Mouse (Mus musculus): ENCODE data around the gene Arhgef15. TPM values are rescaled to one million over a fixed set of nuclear protein-coding genes. Genes with fewer than 3 reads are reported as not detected.
A peak's percentile ranks its signal among the peaks of the same experiment; 100 is the strongest.
"Not testable (repeated sequence)": the region's sequence is repeated elsewhere in the genome, so short reads cannot be mapped to it uniquely, and the experiment has no call there.

Arhgef15 gene
- polyA plus RNA-seq, 1 experiment from 2014 or later, result 8.9 TPM

GRCm38 (mm10) chr11:68939451-68940304 is 17.6 kb downstream of the Arhgef15 start:
- no peaks in the 10 kb centered on the region for H3K36me3 ChIP-seq (replicated peaks)
- peak overlapping the region; percentile 85 for H3K27ac ChIP-seq (replicated peaks)
- H3K4me1 ChIP-seq, result peaks cover 11% of the 10 kb centered on the region
- 5% methylated on average over 16 of the region's 16 CpGs for WGBS
- H3K27me3 ChIP-seq (replicated peaks; ENCODE audit: low read depth, poor library complexity, severe bottlenecking), result no peaks in the 10 kb centered on the region
- peak; percentile 90 for DNase-seq (ENCODE audit: low spot score)
- no peaks in the 10 kb centered on the region for H3K9me3 ChIP-seq
- peak overlapping the region; percentile 62 for H3K4me3 ChIP-seq

- not testable (repeated sequence) for H3K4me3 ChIP-seq; H3K36me3 ChIP-seq (replicated peaks); H3K27ac ChIP-seq (replicated peaks); H3K27me3 ChIP-seq (replicated peaks; ENCODE audit: low read depth, poor library complexity, severe bottlenecking); H3K9me3 ChIP-seq; DNase-seq (ENCODE audit: low spot score)
- WGBS, result 92% methylated on average over 4 of the region's 4 CpGs
- H3K4me1 ChIP-seq, result peaks cover 11% of the 10 kb centered on the region
Measured at GRCm38 (mm10) chr11:68936951-68937350, 20.3 kb downstream of the Arhgef15 start.

GRCm38 (mm10) chr11:68933885-68934507 is 23.3 kb downstream of the Arhgef15 start:
- Histone ChIP-seq H3K4me1 (no peaks in the 10 kb centered on the region; the same call in 1 of the 2 replicates), H3K27me3 (replicated peaks; ENCODE audit: low read depth, poor library complexity, severe bottlenecking) (no peaks in the 10 kb centered on the region), H3K36me3 (replicated peaks) (no peaks in the 10 kb centered on the region), H3K27ac (replicated peaks) (no peak overlapping the region), H3K9me3 (no peaks in the 10 kb centered on the region), H3K4me3 (no peak overlapping the region)
- no peak for DNase-seq (ENCODE audit: low spot score)
- 67% methylated on average over 5 of the region's 5 CpGs for WGBS

- 85% methylated on average over 6 of the region's 6 CpGs for WGBS
- DNase-seq (ENCODE audit: low spot score), result no peak
- Histone ChIP-seq H3K36me3 (replicated peaks) (no peaks in the 10 kb centered on the region), H3K4me1 (no peaks in the 10 kb centered on the region; the same call in 1 of the 2 replicates), H3K27me3 (replicated peaks; ENCODE audit: low read depth, poor library complexity, severe bottlenecking) (no peaks in the 10 kb centered on the region), H3K9me3 (no peaks in the 10 kb centered on the region), H3K4me3 (no peak overlapping the region), H3K27ac (replicated peaks) (no peak overlapping the region)
Measured at GRCm38 (mm10) chr11:68929947-68930346, 27.3 kb downstream of the Arhgef15 start.

GRCm38 (mm10) chr11:68926981-68927380 is 30.3 kb downstream of the Arhgef15 start, which contains the start of gene Odf4:
Gene Odf4 (minus strand): TSS chr11:68927081.
- Histone ChIP-seq H3K36me3 (replicated peaks) (no peaks in the 10 kb centered on the region), H3K27ac (replicated peaks) (no peak within 1 kb of the TSS), H3K9me3 (no peaks in the 10 kb centered on the region), H3K4me3 (no peak within 1 kb of the TSS), H3K27me3 (replicated peaks; ENCODE audit: low read depth, poor library complexity, severe bottlenecking) (no peaks in the 10 kb centered on the region), H3K4me1 (peaks cover 8% of the 10 kb centered on the region)
- DNase-seq (ENCODE audit: low spot score), result no peak
- 80% methylated on average over 3 of the region's 3 CpGs for WGBS

GRCm38 (mm10) chr11:68924749-68925148 is 32.5 kb downstream of the Arhgef15 start:
- WGBS, result 83% methylated on average over 2 of the region's 2 CpGs
- DNase-seq (ENCODE audit: low spot score), result no peak
- H3K27ac ChIP-seq (replicated peaks), result no peak overlapping the region
- no peaks in the 10 kb centered on the region for H3K27me3 ChIP-seq (replicated peaks; ENCODE audit: low read depth, poor library complexity, severe bottlenecking)
- no peak overlapping the region for H3K4me3 ChIP-seq
- H3K36me3 ChIP-seq (replicated peaks), result no peaks in the 10 kb centered on the region
- no peaks in the 10 kb centered on the region for H3K9me3 ChIP-seq
- H3K4me1 ChIP-seq, result peaks cover 12% of the 10 kb centered on the region

- no peaks in the 10 kb centered on the region for H3K9me3 ChIP-seq
- H3K27ac ChIP-seq (replicated peaks), result no peak overlapping the region
- H3K4me1 ChIP-seq, result peaks cover 12% of the 10 kb centered on the region
- H3K27me3 ChIP-seq (replicated peaks; ENCODE audit: low read depth, poor library complexity, severe bottlenecking), result no peaks in the 10 kb centered on the region
- WGBS, result 49% methylated on average over 3 of the region's 3 CpGs
- H3K4me3 ChIP-seq, result no peak overlapping the region
- H3K36me3 ChIP-seq (replicated peaks), result no peaks in the 10 kb centered on the region
- no peak for DNase-seq (ENCODE audit: low spot score)
Measured at GRCm38 (mm10) chr11:68923191-68923590, 34.1 kb downstream of the Arhgef15 start.

GRCm38 (mm10) chr11:68914566-68914965 is 42.7 kb downstream of the Arhgef15 start:
- H3K27ac ChIP-seq (replicated peaks), result no peak overlapping the region
- H3K4me1 ChIP-seq, result peaks cover 13% of the 10 kb centered on the region
- WGBS, result 92% methylated on average over 4 of the region's 4 CpGs
- no peak for DNase-seq (ENCODE audit: low spot score)
- H3K27me3 ChIP-seq (replicated peaks; ENCODE audit: low read depth, poor library complexity, severe bottlenecking), result no peaks in the 10 kb centered on the region
- no peaks in the 10 kb centered on the region for H3K9me3 ChIP-seq
- no peak overlapping the region for H3K4me3 ChIP-seq
- no peaks in the 10 kb centered on the region for H3K36me3 ChIP-seq (replicated peaks)

- Histone ChIP-seq H3K36me3 (replicated peaks) (peaks cover 12% of the 10 kb centered on the region), H3K9me3 (no peaks in the 10 kb centered on the region), H3K4me3 (no peak overlapping the region), H3K4me1 (peaks cover 18% of the 10 kb centered on the region), H3K27ac (replicated peaks) (peak overlapping the region; percentile 48; the same call in 1 of the 2 replicates), H3K27me3 (replicated peaks; ENCODE audit: low read depth, poor library complexity, severe bottlenecking) (no peaks in the 10 kb centered on the region)
- peak; percentile 27 for DNase-seq (ENCODE audit: low spot score)
- 60% methylated on average over 14 of the region's 14 CpGs for WGBS
Measured at GRCm38 (mm10) chr11:68911531-68912177, 45.6 kb downstream of the Arhgef15 start.

- H3K27me3 ChIP-seq (replicated peaks; ENCODE audit: low read depth, poor library complexity, severe bottlenecking), result no peaks in the 10 kb centered on the region
- H3K36me3 ChIP-seq (replicated peaks), result peaks cover 39% of the 10 kb centered on the region
- peak overlapping the region; percentile 19 for H3K27ac ChIP-seq (replicated peaks)
- H3K4me3 ChIP-seq, result no peak overlapping the region
- no peak for DNase-seq (ENCODE audit: low spot score)
- H3K9me3 ChIP-seq, result no peaks in the 10 kb centered on the region
- WGBS, result 48% methylated on average over 7 of the region's 7 CpGs
- H3K4me1 ChIP-seq, result peaks cover 18% of the 10 kb centered on the region
Measured at GRCm38 (mm10) chr11:68908846-68909503, 48.3 kb downstream of the Arhgef15 start.

- DNase-seq (ENCODE audit: low spot score), result no peak
- Histone ChIP-seq H3K27ac (replicated peaks) (no peak overlapping the region), H3K9me3 (no peaks in the 10 kb centered on the region), H3K27me3 (replicated peaks; ENCODE audit: low read depth, poor library complexity, severe bottlenecking) (no peaks in the 10 kb centered on the region), H3K4me1 (peaks cover 25% of the 10 kb centered on the region), H3K4me3 (no peak overlapping the region), H3K36me3 (replicated peaks) (peaks cover 56% of the 10 kb centered on the region)
- 80% methylated on average over 3 of the region's 3 CpGs for WGBS
Measured at GRCm38 (mm10) chr11:68907251-68907650, 50.0 kb downstream of the Arhgef15 start.

GRCm38 (mm10) chr11:68906461-68906790 is 50.9 kb downstream of the Arhgef15 start:
- WGBS, result 90% methylated on average over 4 of the region's 4 CpGs
- no peaks in the 10 kb centered on the region for H3K27me3 ChIP-seq (replicated peaks; ENCODE audit: low read depth, poor library complexity, severe bottlenecking)
- peaks cover 56% of the 10 kb centered on the region for H3K36me3 ChIP-seq (replicated peaks)
- no peaks in the 10 kb centered on the region for H3K9me3 ChIP-seq
- DNase-seq (ENCODE audit: low spot score), result no peak
- peaks cover 17% of the 10 kb centered on the region for H3K4me1 ChIP-seq
- no peak overlapping the region for H3K4me3 ChIP-seq
- no peak overlapping the region for H3K27ac ChIP-seq (replicated peaks)

Measured in embryonic facial prominence, embryonic 10.5 days (tissue).